Mouse (Mus musculus): ENCODE results near the gene Gm11168. TPM values are rescaled to one million over a fixed set of nuclear protein-coding genes. Genes with fewer than 3 reads are reported as not detected.
A peak's percentile ranks its signal among the peaks of the same experiment; 100 is the strongest.
"Not testable (repeated sequence)": the region's sequence is repeated elsewhere in the genome, so short reads cannot be mapped to it uniquely, and the experiment has no call there.

The Gm11168 gene
- not detected in 2 replicates for total RNA-seq (2014; fragmentation: Nextera tagmentation)
- not detected in 2 replicates for total RNA-seq (2017)

GRCm38 (mm10) chr9:3002794-3003396, at the start of gene Gm11168:
Gene Gm11168, plus strand, starts transcription at chr9:3003346.
- ATAC-seq (replicated peaks; ENCODE audit: poor library complexity, severe bottlenecking), result not testable (repeated sequence)

- ATAC-seq (replicated peaks; ENCODE audit: poor library complexity, severe bottlenecking), result not testable (repeated sequence)
Measured at GRCm38 (mm10) chr9:3000445-3000972, 2.6 kb upstream of the Gm11168 start, which contains the start of gene Gm10722. Gene Gm10722, plus strand, starts transcription at chr9:3000922.

- ATAC-seq (replicated peaks; ENCODE audit: poor library complexity, severe bottlenecking), result not testable (repeated sequence)
Measured at GRCm38 (mm10) chr9:3001006-3001405, 2.1 kb upstream of the Gm11168 start.

GRCm38 (mm10) chr9:3001948-3002659, 1.0 kb upstream of the Gm11168 start:
- ATAC-seq (replicated peaks; ENCODE audit: poor library complexity, severe bottlenecking), result peak; percentile 41; the same call in 1 of the 2 replicates

- peak; percentile 41 for ATAC-seq (replicated peaks; ENCODE audit: poor library complexity, severe bottlenecking)
Measured at GRCm38 (mm10) chr9:3006179-3006578, 3.0 kb downstream of the Gm11168 start.

GRCm38 (mm10) chr9:3006636-3007035, 3.5 kb downstream of the Gm11168 start:
- not testable (repeated sequence) for ATAC-seq (replicated peaks; ENCODE audit: poor library complexity, severe bottlenecking)

GRCm38 (mm10) chr9:3007272-3007671, 4.1 kb downstream of the Gm11168 start:
- 0 out of 2 replicates have a peak, but pooled peaks have one; percentile 16 for ATAC-seq (replicated peaks; ENCODE audit: poor library complexity, severe bottlenecking)

DNA sequence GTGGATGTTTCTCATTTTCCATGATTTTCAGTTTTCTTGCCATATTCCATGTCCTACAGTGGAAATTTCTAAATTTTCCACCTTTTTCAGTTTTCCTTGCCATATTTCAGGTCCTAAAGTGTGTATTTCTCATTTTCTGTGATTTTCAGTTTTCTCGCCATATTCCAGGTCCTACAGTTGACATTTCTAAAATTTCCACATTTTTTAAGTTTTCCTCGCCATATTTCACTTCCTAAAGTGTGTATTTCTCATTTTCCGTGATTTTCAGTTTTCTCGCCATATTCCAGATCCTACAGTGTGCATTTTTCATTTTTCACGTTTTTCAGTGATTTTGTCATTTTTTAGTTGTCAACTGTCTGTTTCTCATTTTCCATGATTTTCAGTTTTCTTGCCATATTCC, 6.2 kb downstream of the Gm11168 start:
- ATAC-seq (replicated peaks; ENCODE audit: poor library complexity, severe bottlenecking), result peak; percentile 21

DNA sequence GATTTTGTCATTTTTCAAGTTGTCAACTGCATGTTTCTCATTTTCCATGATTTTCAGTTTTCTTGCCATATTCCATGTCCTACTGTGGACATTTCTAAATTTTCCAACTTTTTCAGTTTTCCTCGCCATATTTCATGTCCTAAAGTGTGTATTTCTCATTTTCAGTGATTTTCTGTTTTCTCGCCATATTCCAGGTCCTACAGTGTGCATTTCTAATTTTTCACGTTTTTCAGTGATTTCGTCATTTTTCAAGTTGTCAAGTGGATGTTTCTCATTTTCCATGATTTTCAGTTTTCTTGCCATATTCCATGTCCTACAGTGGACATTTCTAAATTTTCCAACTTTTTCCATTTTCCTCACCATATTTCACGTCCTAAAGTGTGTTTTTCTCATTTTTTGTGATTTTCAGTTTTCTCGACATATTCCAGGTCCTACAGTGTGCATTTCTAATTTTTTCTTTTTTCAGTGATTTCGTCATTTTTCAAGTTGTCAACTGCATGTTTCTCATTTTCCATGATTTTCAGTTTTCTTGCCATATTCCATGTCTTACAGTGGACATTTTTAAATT, 9.0 kb downstream of the Gm11168 start:
- ATAC-seq (replicated peaks; ENCODE audit: poor library complexity, severe bottlenecking), result peak; percentile 43

DNA sequence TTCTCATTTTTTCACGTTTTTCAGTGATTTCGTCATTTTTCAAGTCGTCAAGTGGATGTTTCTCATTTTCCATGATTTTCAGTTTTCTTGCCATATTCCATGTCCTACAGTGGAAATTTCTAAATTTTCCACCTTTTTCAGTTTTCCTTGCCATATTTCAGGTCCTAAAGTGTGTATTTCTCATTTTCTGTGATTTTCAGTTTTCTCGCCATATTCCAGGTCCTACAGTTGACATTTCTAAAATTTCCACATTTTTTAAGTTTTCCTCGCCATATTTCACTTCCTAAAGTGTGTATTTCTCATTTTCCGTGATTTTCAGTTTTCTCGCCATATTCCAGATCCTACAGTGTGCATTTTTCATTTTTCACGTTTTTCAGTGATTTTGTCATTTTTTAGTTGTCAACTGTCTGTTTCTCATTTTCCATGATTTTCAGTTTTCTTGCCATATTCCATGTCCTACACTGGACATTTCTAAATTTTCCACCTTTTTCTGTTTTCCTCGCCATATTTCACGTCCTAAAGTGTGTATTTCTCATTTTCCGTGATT, 9.7 kb downstream of the Gm11168 start, which contains the start of gene Gm10721:
TSS of gene Gm10721 (plus strand) at position 408 of the 547 bp plus-strand sequence.
- ATAC-seq (replicated peaks; ENCODE audit: poor library complexity, severe bottlenecking), result peak; percentile 34

- not testable (repeated sequence) for ATAC-seq (replicated peaks; ENCODE audit: poor library complexity, severe bottlenecking)
Measured at GRCm38 (mm10) chr9:3015354-3015753, 12.2 kb downstream of the Gm11168 start, which contains the start of gene Gm10720. Gene Gm10720, plus strand, starts transcription at chr9:3015654.

GRCm38 (mm10) chr9:3015896-3016295, 12.8 kb downstream of the Gm11168 start:
- ATAC-seq (replicated peaks; ENCODE audit: poor library complexity, severe bottlenecking), result not testable (repeated sequence)

DNA sequence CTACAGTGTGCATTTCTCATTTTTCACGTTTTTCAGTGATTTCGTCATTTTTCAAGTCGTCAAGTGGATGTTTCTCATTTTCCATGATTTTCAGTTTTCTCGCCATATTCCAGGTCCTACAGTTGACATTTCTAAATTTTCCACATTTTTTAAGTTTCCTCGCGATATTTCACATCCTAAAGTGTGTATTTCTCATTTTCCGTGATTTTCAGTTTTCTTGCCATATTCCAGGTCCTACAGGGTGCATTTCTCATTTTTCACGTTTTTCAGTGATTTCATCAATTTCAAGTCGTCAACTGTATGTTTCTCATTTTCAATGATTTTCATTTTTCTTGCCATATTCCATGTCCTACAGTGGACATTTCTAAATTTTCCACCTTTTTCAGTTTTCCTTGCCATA, 14.0 kb downstream of the Gm11168 start, which contains the start of gene Gm10719:
TSS of gene Gm10719 (plus strand) at position 301 of the 400 bp plus-strand sequence.
- ATAC-seq (replicated peaks; ENCODE audit: poor library complexity, severe bottlenecking), result not testable (repeated sequence)

- not testable (repeated sequence) for ATAC-seq (replicated peaks; ENCODE audit: poor library complexity, severe bottlenecking)
Measured at GRCm38 (mm10) chr9:3018944-3019343, 15.8 kb downstream of the Gm11168 start.

GRCm38 (mm10) chr9:3019835-3020727, 16.9 kb downstream of the Gm11168 start:
- peak; percentile 47 for ATAC-seq (replicated peaks; ENCODE audit: poor library complexity, severe bottlenecking)

DNA sequence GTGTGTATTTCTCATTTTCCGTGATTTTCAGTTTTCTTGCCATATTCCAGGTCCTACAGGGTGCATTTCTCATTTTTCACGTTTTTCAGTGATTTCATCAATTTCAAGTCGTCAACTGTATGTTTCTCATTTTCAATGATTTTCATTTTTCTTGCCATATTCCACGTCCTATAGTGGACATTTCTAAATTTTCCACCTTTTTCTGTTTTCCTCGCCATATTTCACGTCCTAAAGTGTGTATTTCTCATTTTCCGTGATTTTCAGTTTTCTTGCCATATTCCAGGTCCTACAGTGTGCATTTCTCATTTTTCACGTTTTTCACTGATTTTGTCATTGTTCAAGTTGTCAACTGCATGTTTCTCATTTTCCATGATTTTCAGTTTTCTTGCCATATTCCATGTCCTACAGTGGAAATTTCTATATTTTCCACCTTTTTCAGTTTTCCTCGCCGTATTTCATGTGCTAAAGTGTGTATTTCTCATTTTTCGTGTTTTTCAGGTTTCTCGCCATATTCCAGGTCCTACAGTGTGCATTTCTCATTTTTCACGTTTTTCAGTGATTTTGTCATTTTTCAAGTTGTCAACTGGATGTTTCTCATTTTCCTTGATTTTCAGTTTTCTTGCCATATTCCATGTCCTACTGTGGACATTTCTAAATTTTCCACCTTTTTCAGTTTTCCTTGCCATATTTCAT, 19.3 kb downstream of the Gm11168 start:
- not testable (repeated sequence) for ATAC-seq (replicated peaks; ENCODE audit: poor library complexity, severe bottlenecking)

- ATAC-seq (replicated peaks; ENCODE audit: poor library complexity, severe bottlenecking), result not testable (repeated sequence)
Measured at GRCm38 (mm10) chr9:3023312-3023984, 20.3 kb downstream of the Gm11168 start, which contains the start of gene Gm10718. Gene Gm10718, plus strand, starts transcription at chr9:3023547.
